Mouse (Mus musculus): Measurements from ENCODE around the gene Tenm4. TPM values are rescaled to one million over a fixed set of nuclear protein-coding genes. Genes with fewer than 3 reads are reported as not detected.

Gene Tenm4
- polyA plus RNA-seq, 1 experiment from 2014 or later, result 33.1 TPM

GRCm38 (mm10) chr7:96643461-96644204 is 472.6 kb downstream of the Tenm4 start:
- H3K4me2 ChIP-seq, result peak overlapping the region; percentile 63
- no peaks in the 10 kb centered on the region for H3K36me3 ChIP-seq
- peak overlapping the region; percentile 41 for H3K4me3 ChIP-seq
- peaks cover 16% of the 10 kb centered on the region for H3K27me3 ChIP-seq
- peaks cover 46% of the 10 kb centered on the region for H3K4me1 ChIP-seq (replicated peaks)
- WGBS, result under 1% methylated on average over 26 of the region's 27 CpGs
- no peaks in the 10 kb centered on the region for H3K9me3 ChIP-seq
- H3K27ac ChIP-seq, result peak overlapping the region; percentile 71; the same call in 1 of the 2 replicates
- H3K9ac ChIP-seq, result peak overlapping the region; percentile 67
- peak; percentile 96 for ATAC-seq (ENCODE audit: low FRiP score)

- Histone ChIP-seq H3K36me3 (no peaks in the 10 kb centered on the region), H3K9ac (peak overlapping the region; percentile 36), H3K27ac (no peak overlapping the region), H3K9me3 (no peaks in the 10 kb centered on the region), H3K4me2 (peak overlapping the region; percentile 63), H3K4me1 (replicated peaks) (peaks cover 46% of the 10 kb centered on the region), H3K4me3 (peak overlapping the region; percentile 41), H3K27me3 (peaks cover 13% of the 10 kb centered on the region)
- peak; percentile 65 for ATAC-seq (ENCODE audit: low FRiP score)
- WGBS, result under 1% methylated on average over 7 of the region's 7 CpGs
Observed at GRCm38 (mm10) chr7:96644205-96644531, 473.1 kb downstream of the Tenm4 start.

GRCm38 (mm10) chr7:96647657-96648056 is 476.6 kb downstream of the Tenm4 start:
- peaks cover 11% of the 10 kb centered on the region for H3K27me3 ChIP-seq
- no peaks in the 10 kb centered on the region for H3K36me3 ChIP-seq
- WGBS, result 22% methylated on average over 4 of the region's 4 CpGs
- H3K9me3 ChIP-seq, result no peaks in the 10 kb centered on the region
- H3K4me3 ChIP-seq, result no peak overlapping the region
- H3K9ac ChIP-seq, result no peak overlapping the region
- H3K27ac ChIP-seq, result no peak overlapping the region
- H3K4me2 ChIP-seq, result no peak overlapping the region
- no peak for ATAC-seq (ENCODE audit: low FRiP score)
- peaks cover 75% of the 10 kb centered on the region for H3K4me1 ChIP-seq (replicated peaks)

- peaks cover 73% of the 10 kb centered on the region for H3K4me1 ChIP-seq (replicated peaks)
- no peak for ATAC-seq (ENCODE audit: low FRiP score)
Observed at GRCm38 (mm10) chr7:96648606-96649005, 477.6 kb downstream of the Tenm4 start.

GRCm38 (mm10) chr7:96649171-96649570 is 478.1 kb downstream of the Tenm4 start:
- ATAC-seq (ENCODE audit: low FRiP score), result no peak
- WGBS, result 85% methylated on average over 7 of the region's 7 CpGs
- Histone ChIP-seq H3K36me3 (no peaks in the 10 kb centered on the region), H3K27me3 (peaks cover 16% of the 10 kb centered on the region), H3K9ac (no peak overlapping the region), H3K9me3 (no peaks in the 10 kb centered on the region), H3K4me3 (no peak overlapping the region), H3K4me2 (no peak overlapping the region), H3K27ac (no peak overlapping the region), H3K4me1 (replicated peaks) (peaks cover 67% of the 10 kb centered on the region)

More at GRCm38 (mm10) chr7:96648606-96649005, 477.6 kb downstream of the Tenm4 start:
- no peak overlapping the region for H3K4me3 ChIP-seq
- no peaks in the 10 kb centered on the region for H3K36me3 ChIP-seq
- H3K27me3 ChIP-seq, result peaks cover 11% of the 10 kb centered on the region
- no peaks in the 10 kb centered on the region for H3K9me3 ChIP-seq
- no peak overlapping the region for H3K4me2 ChIP-seq
- 76% methylated on average over 2 of the region's 2 CpGs for WGBS
- H3K9ac ChIP-seq, result no peak overlapping the region
- H3K27ac ChIP-seq, result no peak overlapping the region

GRCm38 (mm10) chr7:96650435-96650834 is 479.4 kb downstream of the Tenm4 start:
- Histone ChIP-seq H3K27me3 (peaks cover 9% of the 10 kb centered on the region; the same call in 1 of the 2 replicates), H3K36me3 (no peaks in the 10 kb centered on the region), H3K4me3 (no peak overlapping the region), H3K9me3 (no peaks in the 10 kb centered on the region), H3K27ac (0 out of 2 replicates have a peak overlapping the region, but pooled peaks have one; percentile 1), H3K4me1 (replicated peaks) (peaks cover 69% of the 10 kb centered on the region), H3K9ac (no peak overlapping the region), H3K4me2 (no peak overlapping the region)
- 26% methylated on average over 2 of the region's 2 CpGs for WGBS
- ATAC-seq (ENCODE audit: low FRiP score), result no peak

GRCm38 (mm10) chr7:96651055-96651454 is 480.0 kb downstream of the Tenm4 start:
- Histone ChIP-seq H3K4me3 (no peak overlapping the region), H3K4me2 (no peak overlapping the region), H3K9me3 (no peaks in the 10 kb centered on the region), H3K4me1 (replicated peaks) (peaks cover 64% of the 10 kb centered on the region), H3K9ac (no peak overlapping the region), H3K36me3 (no peaks in the 10 kb centered on the region), H3K27ac (peak overlapping the region; percentile 8; the same call in 1 of the 2 replicates), H3K27me3 (0 out of 2 replicates have a peak, but pooled peaks cover 8% of the 10 kb centered on the region)
- WGBS, result 20% methylated on average over 6 of the region's 6 CpGs
- 0 out of 2 replicates have a peak, but pooled peaks have one; percentile 26 for ATAC-seq (ENCODE audit: low FRiP score)

- Histone ChIP-seq H3K4me2 (no peak overlapping the region), H3K27ac (peak overlapping the region; percentile 70), H3K4me3 (no peak overlapping the region), H3K4me1 (replicated peaks) (peaks cover 63% of the 10 kb centered on the region), H3K9ac (no peak overlapping the region), H3K27me3 (0 out of 2 replicates have a peak, but pooled peaks cover 8% of the 10 kb centered on the region), H3K36me3 (no peaks in the 10 kb centered on the region), H3K9me3 (no peaks in the 10 kb centered on the region)
- WGBS, result 32% methylated on average over 6 of the region's 6 CpGs
- ATAC-seq (ENCODE audit: low FRiP score), result peak; percentile 54; the same call in 1 of the 2 replicates
Observed at GRCm38 (mm10) chr7:96651626-96652341, 480.7 kb downstream of the Tenm4 start.

- no peak overlapping the region for H3K4me3 ChIP-seq
- no peak for ATAC-seq (ENCODE audit: low FRiP score)
- WGBS, result 26% methylated on average over 3 of the region's 3 CpGs
- H3K4me1 ChIP-seq (replicated peaks), result peaks cover 61% of the 10 kb centered on the region
- no peak overlapping the region for H3K4me2 ChIP-seq
- H3K36me3 ChIP-seq, result no peaks in the 10 kb centered on the region
- peak overlapping the region; percentile 70; the same call in 1 of the 2 replicates for H3K27ac ChIP-seq
- no peak overlapping the region for H3K9ac ChIP-seq
- H3K9me3 ChIP-seq, result no peaks in the 10 kb centered on the region
- 0 out of 2 replicates have a peak, but pooled peaks cover 6% of the 10 kb centered on the region for H3K27me3 ChIP-seq
Observed at GRCm38 (mm10) chr7:96652844-96653243, 481.8 kb downstream of the Tenm4 start.

- H3K4me3 ChIP-seq, result no peak overlapping the region
- H3K4me1 ChIP-seq (replicated peaks), result peaks cover 62% of the 10 kb centered on the region
- no peaks in the 10 kb centered on the region for H3K9me3 ChIP-seq
- no peak overlapping the region for H3K9ac ChIP-seq
- no peak overlapping the region for H3K27ac ChIP-seq
- H3K4me2 ChIP-seq, result no peak overlapping the region
- ATAC-seq (ENCODE audit: low FRiP score), result no peak
- WGBS, result 52% methylated on average over 2 of the region's 2 CpGs
- H3K36me3 ChIP-seq, result no peaks in the 10 kb centered on the region
- 0 out of 2 replicates have a peak, but pooled peaks cover 6% of the 10 kb centered on the region for H3K27me3 ChIP-seq
Observed at GRCm38 (mm10) chr7:96654206-96654605, 483.2 kb downstream of the Tenm4 start.

GRCm38 (mm10) chr7:96655096-96655716 is 484.2 kb downstream of the Tenm4 start:
- H3K27me3 ChIP-seq, result 0 out of 2 replicates have a peak, but pooled peaks cover 6% of the 10 kb centered on the region
- no peak overlapping the region for H3K4me2 ChIP-seq
- no peak overlapping the region for H3K4me3 ChIP-seq
- no peaks in the 10 kb centered on the region for H3K9me3 ChIP-seq
- 26% methylated on average over 3 of the region's 3 CpGs for WGBS
- peaks cover 60% of the 10 kb centered on the region for H3K4me1 ChIP-seq (replicated peaks)
- no peak overlapping the region for H3K9ac ChIP-seq
- no peak for ATAC-seq (ENCODE audit: low FRiP score)
- H3K27ac ChIP-seq, result no peak overlapping the region
- H3K36me3 ChIP-seq, result no peaks in the 10 kb centered on the region
